Mouse (Mus musculus) hematopoietic stem cell, adult 5-6 weeks (primary cell): Measurements from ENCODE around the gene Camk1g. TPM values are rescaled to one million over a fixed set of nuclear protein-coding genes. Genes with fewer than 3 reads are reported as not detected.

ENCODE experiments used
- ATAC-seq, 2 experiments: fragments of 125-278 bp in 1 of 2; replicated peaks in 1 of 2; 2 replicates each; pipeline ENCODE4 v1.8.0; 2016 to 2017; ENCODE audit warnings: inconsistent platforms in 2 of 2, mild to moderate bottlenecking in 2 of 2, moderate number of reproducible peaks in 2 of 2, low read depth in 1 of 2, moderate TSS enrichment in 1 of 2; ENCODE audit not compliant: low FRiP score in 2 of 2, poor library complexity in 2 of 2, severe bottlenecking in 2 of 2, insufficient read depth in 1 of 2, low TSS enrichment in 1 of 2
- total RNA-seq: library from RNA; stranded (forward); fragments of 172-1452, 232-1000 nt; gene quantifications from 2 replicates; pipeline ENCODE4 v1.2.3, GENCODE M21; 2017

The Camk1g gene
- total RNA-seq, 1 experiment from 2014 or later, result not detected

- no peak for ATAC-seq
These were observed 45.9 kb downstream of the Camk1g start for GRCm38 (mm10) chr1:193324224-193324623.

- no peak for ATAC-seq
These were observed 46.4 kb downstream of the Camk1g start for GRCm38 (mm10) chr1:193323686-193324085.

- no peak for ATAC-seq
These were observed 49.7 kb downstream of the Camk1g start for GRCm38 (mm10) chr1:193320398-193320797.

GRCm38 (mm10) chr1:193319721-193320120 is 50.4 kb downstream of the Camk1g start:
- ATAC-seq, result no peak

- ATAC-seq, result no peak
These were observed 52.9 kb downstream of the Camk1g start for GRCm38 (mm10) chr1:193317159-193317559.

GRCm38 (mm10) chr1:193316358-193316750 is 53.7 kb downstream of the Camk1g start:
- ATAC-seq, result no peak

GRCm38 (mm10) chr1:193315705-193316357 is 54.3 kb downstream of the Camk1g start:
- no peak for ATAC-seq

- ATAC-seq, result no peak
These were observed 58.5 kb downstream of the Camk1g start for GRCm38 (mm10) chr1:193311596-193311995.

GRCm38 (mm10) chr1:193310519-193311085 is 59.5 kb downstream of the Camk1g start:
- no peak; a peak in 1 of 4 replicates for ATAC-seq

- peak in 1 of 2 experiments; percentile 25; a peak in 1 of 4 replicates for ATAC-seq
These were observed 60.1 kb downstream of the Camk1g start for GRCm38 (mm10) chr1:193309785-193310518.

- no peak for ATAC-seq
These were observed 63.3 kb downstream of the Camk1g start for GRCm38 (mm10) chr1:193306832-193307231.

GRCm38 (mm10) chr1:193305386-193305785 is 64.7 kb downstream of the Camk1g start:
- no peak for ATAC-seq

GRCm38 (mm10) chr1:193303096-193303495 is 67.0 kb downstream of the Camk1g start:
- no peak; a peak in 1 of 4 replicates for ATAC-seq

GRCm38 (mm10) chr1:193302093-193302405 is 68.0 kb downstream of the Camk1g start:
- no peak for ATAC-seq

GRCm38 (mm10) chr1:193301216-193302092 is 68.6 kb downstream of the Camk1g start:
- no peak for ATAC-seq

- no peak for ATAC-seq
These were observed 70.1 kb downstream of the Camk1g start for GRCm38 (mm10) chr1:193299995-193300394.

- ATAC-seq, result no peak
These were observed 71.8 kb downstream of the Camk1g start for GRCm38 (mm10) chr1:193298141-193298765.
